7 mouse cellular contexts compared by ENCODE assay signal in genomic region chr11:3104501-3105260, GRCm38 (mm10).
A peak's percentile ranks its signal among the peaks of the same experiment; 100 is the strongest.
DNase-seq lines count a peak whose midpoint lies in the region; ATAC-seq and TF ChIP-seq lines count a peak whose summit lies in the region.
"Not testable (repeated sequence)": the region's sequence is repeated elsewhere in the genome, so short reads cannot be mapped to it uniquely, and the experiment has no call there.

No protein-coding gene starts in this region.

- H3K79me2 ChIP-seq in macrophage (ENCODE audit: inconsistent target), result not testable (repeated sequence)

- not testable (repeated sequence) for H3K27me3 ChIP-seq in heart, postnatal 0 days (ENCODE audit: control insufficient read depth, insufficient read depth, low read length); liver, embryonic 12.5 days (replicated peaks); thymus, adult 2 months (ENCODE audit: control insufficient read depth, insufficient read depth, low read length)

- not testable (repeated sequence) for DNase-seq in heart, postnatal 0 days (ENCODE audit: low spot score)
- peak; percentile 79 for DNase-seq in thymus, adult 2 months

- not testable (repeated sequence) for H3K4me1 ChIP-seq in bone marrow, adult 2 months (ENCODE audit: control insufficient read depth, insufficient read depth, low read length); heart, postnatal 0 days (ENCODE audit: control insufficient read depth, insufficient read depth); liver, embryonic 12.5 days; thymus, adult 2 months (replicated peaks; ENCODE audit: control insufficient read depth, insufficient read depth, low read length)

- TF ChIP-seq EP300 in heart, postnatal 0 days (IDR thresholded peaks at IDR 0.05; ENCODE audit: low read depth), result not testable (repeated sequence)

- WGBS in bone marrow, adult 2 months, result 25% methylated on average over 20 of the region's 20 CpGs
- 81% methylated on average over 20 of the region's 20 CpGs for WGBS in heart, postnatal 0 days
- 44% methylated on average over 20 of the region's 20 CpGs for WGBS in liver, embryonic 12.5 days (ENCODE audit: insufficient replicate concordance)
- 39% methylated on average over 20 of the region's 20 CpGs for WGBS in macrophage (ENCODE audit: missing documents)
- WGBS in thymus, adult 2 months, result 31% methylated on average over 20 of the region's 20 CpGs

- peak overlapping the region; percentile 58 for H3K4me3 ChIP-seq in bone marrow, adult 2 months (replicated peaks; ENCODE audit: control insufficient read depth, low read depth, low read length)
- peak overlapping the region; percentile 5; the same call in 1 of the 2 replicates for H3K4me3 ChIP-seq in heart, postnatal 0 days (ENCODE audit: low read depth, low read length)
- H3K4me3 ChIP-seq in liver, embryonic 12.5 days, result peak overlapping the region; percentile 62
- H3K4me3 ChIP-seq in macrophage (ENCODE audit: inconsistent target), result peak overlapping the region; percentile 1; the same call in 1 of the 2 replicates
- H3K4me3 ChIP-seq in thymus, adult 2 months (ENCODE audit: control insufficient read depth, insufficient read depth, low read length), result peak overlapping the region; percentile 78

- TF ChIP-seq POLR2A in bone marrow, adult 2 months (IDR thresholded peaks at IDR 0.05; ENCODE audit: borderline replicate concordance, control insufficient read depth, low read depth, low read length), result not testable (repeated sequence)
- peak; percentile 59; the same call in 1 of the 2 replicates for TF ChIP-seq POLR2A in thymus, adult 2 months (IDR thresholded peaks at IDR 0.05; ENCODE audit: control insufficient read depth, extremely low read depth, insufficient read depth, low read length, poor library complexity)

- peak overlapping the region; percentile 96 for H3K27ac ChIP-seq in bone marrow, adult 2 months (ENCODE audit: control insufficient read depth, insufficient read depth, low read depth, low read length, poor library complexity)
- peak overlapping the region; percentile 22; the same call in 1 of the 2 replicates for H3K27ac ChIP-seq in heart, postnatal 0 days (ENCODE audit: low read depth)
- not testable (repeated sequence) for H3K27ac ChIP-seq in liver, embryonic 12.5 days
- peak overlapping the region; percentile 93 for H3K27ac ChIP-seq in macrophage
- peak overlapping the region; percentile 100 for H3K27ac ChIP-seq in thymus, adult 2 months (ENCODE audit: control insufficient read depth, insufficient read depth, low read length)

- peaks cover 42% of the 10 kb centered on the region for H3K9me3 ChIP-seq in heart, postnatal 0 days (replicated peaks; ENCODE audit: control insufficient read depth, low read length)
- H3K9me3 ChIP-seq in liver, embryonic 12.5 days (replicated peaks), result peaks cover 46% of the 10 kb centered on the region

- not testable (repeated sequence) for H3K9ac ChIP-seq in heart, postnatal 0 days (replicated peaks; ENCODE audit: low read depth, low read length); liver, embryonic 12.5 days

- H3K4me2 ChIP-seq in heart, postnatal 0 days (ENCODE audit: low read depth, low read length), result not testable (repeated sequence)
- H3K4me2 ChIP-seq in liver, embryonic 12.5 days, result peak overlapping the region; percentile 64

- ATAC-seq in CD4-positive, CD25-positive, alpha-beta regulatory T cell, adult 4 months, result peak; percentile 49
- ATAC-seq in heart, postnatal 0 days (ENCODE audit: insufficient read depth, low read depth), result not testable (repeated sequence)
- ATAC-seq in liver, embryonic 12.5 days, result peak; percentile 47
- ATAC-seq in neutrophil, adult 5-6 weeks (ENCODE audit: extremely low read depth, insufficient number of reproducible peaks, low FRiP score, poor library complexity, severe bottlenecking), result peak; percentile 2; the same call in 1 of the 2 replicates

- TF ChIP-seq CTCF in bone marrow, adult 2 months (IDR thresholded peaks at IDR 0.05; ENCODE audit: control insufficient read depth, insufficient read depth, low read length); heart, postnatal 0 days (IDR thresholded peaks at IDR 0.05; ENCODE audit: low read depth); thymus, adult 2 months (IDR thresholded peaks at IDR 0.05; ENCODE audit: borderline replicate concordance, control insufficient read depth, extremely low read depth, insufficient read depth, low read length, poor library complexity): not testable (repeated sequence)

- H3K36me3 ChIP-seq in heart, postnatal 0 days (replicated peaks; ENCODE audit: control insufficient read depth, insufficient read depth, low read length); liver, embryonic 12.5 days; macrophage (ENCODE audit: inconsistent target); thymus, adult 2 months (ENCODE audit: control insufficient read depth, insufficient read depth, low read length): not testable (repeated sequence)

Comparison
In these comparisons a context has a peak if more than half of its experiments do, and no peak if none do; other contexts are left out.
1. H3K4me3 ChIP-seq: peak in every context shown above with its lines; median percentile 78 in thymus, adult 2 months; 62 in liver, embryonic 12.5 days; 58 in bone marrow, adult 2 months; 5 in heart, postnatal 0 days; 1 in macrophage.